Mouse (Mus musculus): Measurements from ENCODE around the gene 6430531B16Rik. TPM values are rescaled to one million over a fixed set of nuclear protein-coding genes. Genes with fewer than 3 reads are reported as not detected.

Gene 6430531B16Rik
- total RNA-seq, 2 experiments from 2014 or later = not detected

DNA sequence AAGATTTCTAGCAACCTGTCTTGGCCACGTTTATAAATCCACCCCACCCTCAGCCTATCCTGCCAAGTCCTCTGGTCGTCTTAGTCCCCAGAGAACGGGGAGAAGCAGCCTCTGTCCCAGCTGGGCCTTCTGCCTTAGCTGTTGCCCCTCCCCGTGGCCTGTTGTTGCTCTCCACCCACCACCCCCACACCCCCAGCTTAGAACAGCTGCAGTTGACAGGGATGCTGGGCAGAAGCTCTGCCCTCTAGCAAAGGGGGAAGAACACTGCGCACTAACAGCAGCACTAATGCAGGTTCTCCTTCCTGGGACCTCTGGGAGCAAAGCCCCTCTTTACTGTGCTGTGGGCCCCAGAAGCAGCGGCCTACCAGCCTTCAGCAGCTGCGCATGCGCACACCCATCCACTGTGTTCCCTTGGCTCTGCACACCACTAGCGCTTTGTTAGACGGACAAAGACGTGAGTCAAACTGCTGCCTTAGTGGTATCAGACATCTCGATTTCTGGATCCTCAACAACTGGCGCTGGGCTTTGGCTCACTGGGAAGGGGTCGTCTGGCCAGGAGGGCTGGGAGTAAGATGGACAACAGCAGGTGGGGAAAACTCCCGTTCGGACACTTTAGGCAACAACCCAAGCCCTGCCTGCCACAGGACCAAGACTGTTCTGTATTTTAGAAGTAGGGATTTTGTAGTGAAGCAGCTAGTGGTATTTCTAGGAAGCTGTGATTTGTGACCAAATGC is 37.9 kb downstream of the 6430531B16Rik start:
- DNase-seq (ENCODE audit: low spot score) = no peak

DNA sequence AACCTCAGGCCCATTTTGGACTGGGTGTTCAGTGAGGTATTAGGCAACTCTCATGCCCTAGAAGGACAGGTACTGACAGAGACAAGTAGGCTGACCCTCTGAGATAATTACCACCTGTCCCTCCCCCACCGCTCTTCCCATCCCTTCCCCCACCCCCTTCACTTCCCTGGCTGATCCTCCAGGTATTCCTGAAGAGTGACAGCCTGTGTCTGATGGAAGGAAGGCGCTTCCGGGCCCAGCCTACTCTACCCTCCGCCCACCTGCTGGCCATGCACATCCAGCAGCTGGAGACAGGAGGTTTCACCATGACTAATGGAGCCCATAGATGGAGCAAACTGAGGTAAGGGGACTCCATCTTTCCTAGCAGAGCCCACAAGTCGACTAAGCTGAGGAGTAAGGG is 40.7 kb downstream of the 6430531B16Rik start:
- no peak for DNase-seq (ENCODE audit: low spot score)

GRCm38 (mm10) chr7:139937138-139937537 is 41.4 kb downstream of the 6430531B16Rik start:
- no peak for DNase-seq (ENCODE audit: low spot score)

- no peak for DNase-seq (ENCODE audit: low spot score)
Observed at GRCm38 (mm10) chr7:139936705-139937104, 41.9 kb downstream of the 6430531B16Rik start.

GRCm38 (mm10) chr7:139930732-139931131 is 47.8 kb downstream of the 6430531B16Rik start:
- no peak for DNase-seq (ENCODE audit: low spot score)

Small RNAs within 50 kb of the gene (microRNA-seq; reads per million reads assigned to microRNA genes)
- gene Mir202 (not detected), gene Mir7062 (not detected), gene mmu-mir-7686 (not detected)

Other genes with a start within 250 kb of the 6430531B16Rik start
- not detected for gene Adgra1, start 144.6 kb downstream of the 6430531B16Rik start, total RNA-seq (2021)
- gene Kndc1, start 84.1 kb downstream of the 6430531B16Rik start, total RNA-seq (2021) = not detected
- gene Utf1, start 35.0 kb downstream of the 6430531B16Rik start, total RNA-seq (2021) = not detected
- gene Adam8, start 13.8 kb upstream of the 6430531B16Rik start, total RNA-seq (2021) = under 1 TPM; 0.30 to 0.47 TPM
- 1 to 10 TPM; 8.3 to 8.6 TPM for gene Zfp511, start 57.6 kb upstream of the 6430531B16Rik start, total RNA-seq (2021)
- 10 to 100 TPM; 23.2 to 23.6 TPM for gene Tubgcp2, start 57.9 kb upstream of the 6430531B16Rik start, total RNA-seq (2021)
- not detected for gene Msx3, start 70.3 kb upstream of the 6430531B16Rik start, total RNA-seq (2021)
- gene Caly, start 103.8 kb upstream of the 6430531B16Rik start, total RNA-seq (2021) = under 1 TPM; 0.52 to 0.53 TPM
- gene Prap1, start 114.6 kb upstream of the 6430531B16Rik start, total RNA-seq (2021) = not detected
- 10 to 100 TPM; 37.3 to 44.0 TPM for gene Fuom, start 123.7 kb upstream of the 6430531B16Rik start, total RNA-seq (2021)
- 1 to 10 TPM; 3.2 to 4.0 TPM for gene Paox, start 137.0 kb upstream of the 6430531B16Rik start, total RNA-seq (2021)
- 100 to 1,000 TPM; 138 to 150 TPM for gene Echs1, start 137.7 kb upstream of the 6430531B16Rik start, total RNA-seq (2021)
- 10 to 100 TPM; 27.8 to 30.9 TPM for gene Mtg1, start 158.8 kb upstream of the 6430531B16Rik start, total RNA-seq (2021)
- gene Sprn, start 176.1 kb upstream of the 6430531B16Rik start, total RNA-seq (2021) = under 1 TPM in 1 of 2 experiments, not detected in 1; 0.07 TPM
- gene Olfr522, start 186.0 kb upstream of the 6430531B16Rik start, total RNA-seq (2021) = not detected
- not detected for gene Olfr523, start 194.5 kb upstream of the 6430531B16Rik start, total RNA-seq (2021)
- gene Olfr524, start 227.2 kb upstream of the 6430531B16Rik start, total RNA-seq (2021) = not detected
- gene Cd163l1, start 239.5 kb upstream of the 6430531B16Rik start, total RNA-seq (2021) = not detected

Data from gastrocnemius, adult 18-20 months (tissue).